Mouse (Mus musculus) macrophage (primary cell): ENCODE data around the gene Lamtor5. TPM values are rescaled to one million over a fixed set of nuclear protein-coding genes. Genes with fewer than 3 reads are reported as not detected.

Experiments
- H3K27ac ChIP-seq: fragments of 350-480 bp; formaldehyde crosslinking; 2 replicates; pipeline ENCODE4 v1.9.0; 2021
- H3K36me3 ChIP-seq: fragments of 350-480 bp; formaldehyde crosslinking; 2 replicates; pipeline ENCODE4 v1.9.0; 2021; ENCODE audit errors: inconsistent target
- H3K4me3 ChIP-seq: fragments of 350-480 bp; formaldehyde crosslinking; 2 replicates; pipeline ENCODE4 v1.9.0; 2021; ENCODE audit errors: inconsistent target
- H3K79me2 ChIP-seq: fragments of 350-480 bp; formaldehyde crosslinking; 2 replicates; pipeline ENCODE4 v1.9.0; 2021; ENCODE audit errors: inconsistent target
- WGBS: methylation state at CpG from one replicate; pipeline ENCODE4 v1.1.7; 2026; ENCODE audit warnings: inconsistent platforms; ENCODE audit not compliant: missing documents; 5-methylcytosine and 5-hydroxymethylcytosine counted together
- polyA plus RNA-seq: library from polyadenylated mRNA; stranded (reverse); fragments of 250-400 nt; gene quantifications from 3 replicates; pipeline ENCODE4 v1.2.4, GENCODE M21; 2018; ENCODE audit warnings: inconsistent platforms
- total RNA-seq, 78 experiments: library from RNA; depleted of rRNA; stranded (reverse); fragments of 250-400 nt; gene quantifications; 1 replicate in 9 of 78; 2 replicates in 24 of 78; 3 replicates in 43 of 78; 4 replicates in 2 of 78; pipeline ENCODE4 v1.2.4; 2018; ENCODE audit warnings: inconsistent platforms in 56 of 78

Lamtor5 gene
- total RNA-seq (2018; cell fraction: chromatin; rRNA removed), result 10 to 100 TPM in 17 of 26 experiments, 1 to 10 TPM in 9; 4.4 to 28.3 (median 13.1) TPM
- total RNA-seq (2018; cell fraction: cytosol; rRNA removed), result 100 to 1,000 TPM; 131 to 215 (median 169) TPM
- 10 to 100 TPM; 14.6 to 65.3 (median 39.0) TPM for total RNA-seq (2018; cell fraction: nucleus; rRNA removed)
- 134 to 197 TPM (median 162 TPM) in 3 replicates for polyA plus RNA-seq

DNA sequence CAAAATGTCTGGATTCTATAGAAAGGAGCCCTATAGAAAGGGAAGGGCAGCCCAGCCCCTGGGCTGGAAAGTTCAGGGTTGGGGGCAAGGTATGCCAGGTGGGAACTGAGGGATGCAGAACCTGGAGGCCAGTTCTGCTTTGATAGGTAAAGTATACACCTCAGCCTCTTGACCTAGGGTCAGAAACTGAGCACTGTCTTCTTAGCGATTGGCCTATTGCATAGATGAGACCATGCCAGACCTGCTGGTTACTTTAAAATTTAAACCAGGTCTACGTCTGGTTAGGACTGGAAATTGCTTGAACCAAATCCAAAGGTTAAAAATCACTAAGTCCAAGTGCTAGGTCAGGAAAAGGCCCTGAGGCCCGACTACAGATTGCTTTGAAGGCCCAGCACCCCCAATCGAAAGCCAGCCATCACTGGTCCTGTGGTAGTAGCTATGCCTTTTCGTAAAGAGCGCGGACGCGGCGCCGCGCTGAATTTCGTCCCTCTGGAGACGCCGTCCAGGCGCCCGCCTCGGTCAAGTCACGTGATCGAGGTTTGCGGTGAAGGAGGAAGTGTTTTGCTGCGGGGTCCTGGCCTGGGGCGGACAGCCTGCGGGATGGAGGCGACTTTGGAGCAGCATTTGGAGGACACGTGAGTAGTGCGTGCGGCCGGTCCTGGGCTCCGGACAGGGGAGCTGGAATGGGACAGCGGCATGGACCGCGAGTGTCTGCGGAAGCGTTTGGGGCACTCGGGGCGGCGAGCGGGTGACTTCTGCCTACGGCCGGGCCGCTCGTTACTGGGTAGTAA lies at the start of gene Lamtor5:
TSS of gene Lamtor5 (plus strand) at position 380 of the 791 bp plus-strand sequence.
- Histone ChIP-seq H3K36me3 (peaks cover 22% of the 10 kb centered on the region), H3K4me3 (peak within 1 kb of the TSS; percentile 97), H3K79me2 (peaks cover 36% of the 10 kb centered on the region), H3K27ac (peak within 1 kb of the TSS; percentile 46)
- WGBS, result 6% methylated on average over 31 of the region's 43 CpGs

GRCm38 (mm10) chr3:107229221-107229620 lies 49.4 kb upstream of the Lamtor5 start:
- WGBS, result 88% methylated on average over 5 of the region's 5 CpGs
- Histone ChIP-seq H3K36me3 (no peaks in the 10 kb centered on the region), H3K79me2 (no peaks in the 10 kb centered on the region), H3K4me3 (no peak overlapping the region), H3K27ac (no peak overlapping the region)

GRCm38 (mm10) chr3:107229822-107230221 lies 48.8 kb upstream of the Lamtor5 start:
- no peak overlapping the region for H3K27ac ChIP-seq
- no peak overlapping the region for H3K4me3 ChIP-seq
- 88% methylated on average over 5 of the region's 5 CpGs for WGBS
- no peaks in the 10 kb centered on the region for H3K36me3 ChIP-seq
- no peaks in the 10 kb centered on the region for H3K79me2 ChIP-seq

DNA sequence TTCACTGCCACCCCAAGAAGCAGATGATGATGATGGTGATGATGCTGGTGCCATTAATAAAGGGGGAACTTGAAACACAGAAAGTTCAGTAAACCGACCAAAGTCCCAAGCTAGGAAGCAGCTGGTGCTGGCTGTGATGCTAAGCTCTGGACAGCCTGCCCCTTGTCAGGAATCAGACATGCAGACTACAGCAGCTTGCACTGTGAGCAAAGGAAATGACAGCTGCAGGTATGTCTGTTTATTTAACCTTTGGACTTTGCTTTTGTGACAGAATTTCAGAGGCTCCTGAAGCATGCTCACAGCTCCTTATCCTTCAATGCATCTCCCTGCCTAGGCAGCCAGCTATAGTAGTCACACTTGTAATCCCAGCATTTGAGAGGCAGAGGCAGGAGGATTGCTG lies 48.1 kb upstream of the Lamtor5 start, which contains the start of gene A630076J17Rik:
TSS of gene A630076J17Rik (plus strand) at position 88 of the 400 bp plus-strand sequence.
- WGBS, result 17% methylated on average over 1 of the region's 1 CpGs
- Histone ChIP-seq H3K27ac (no peak within 1 kb of the TSS), H3K4me3 (no peak within 1 kb of the TSS), H3K79me2 (no peaks in the 10 kb centered on the region), H3K36me3 (no peaks in the 10 kb centered on the region)

DNA sequence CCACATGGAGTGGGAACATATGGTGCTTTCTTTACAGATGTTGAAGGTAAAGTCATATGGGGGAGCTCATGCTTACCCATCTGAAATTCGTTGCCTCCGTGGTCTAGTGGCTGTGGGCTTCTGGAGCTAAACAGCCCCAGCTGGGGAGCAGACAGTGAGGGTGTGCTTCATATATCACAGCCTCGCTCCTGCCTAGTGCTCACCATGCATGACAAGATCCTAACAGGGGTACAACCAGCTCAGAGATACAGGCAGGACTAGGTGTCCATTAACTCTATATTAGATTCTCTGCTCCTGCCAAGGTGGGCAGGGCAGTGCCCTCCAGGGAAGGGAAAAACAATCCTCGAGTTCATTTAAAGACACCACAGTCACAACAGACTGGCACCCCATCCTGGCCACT lies 47.5 kb upstream of the Lamtor5 start:
- Histone ChIP-seq H3K36me3 (no peaks in the 10 kb centered on the region), H3K4me3 (no peak overlapping the region), H3K79me2 (no peaks in the 10 kb centered on the region), H3K27ac (no peak overlapping the region)
- 81% methylated on average over 4 of the region's 4 CpGs for WGBS

DNA sequence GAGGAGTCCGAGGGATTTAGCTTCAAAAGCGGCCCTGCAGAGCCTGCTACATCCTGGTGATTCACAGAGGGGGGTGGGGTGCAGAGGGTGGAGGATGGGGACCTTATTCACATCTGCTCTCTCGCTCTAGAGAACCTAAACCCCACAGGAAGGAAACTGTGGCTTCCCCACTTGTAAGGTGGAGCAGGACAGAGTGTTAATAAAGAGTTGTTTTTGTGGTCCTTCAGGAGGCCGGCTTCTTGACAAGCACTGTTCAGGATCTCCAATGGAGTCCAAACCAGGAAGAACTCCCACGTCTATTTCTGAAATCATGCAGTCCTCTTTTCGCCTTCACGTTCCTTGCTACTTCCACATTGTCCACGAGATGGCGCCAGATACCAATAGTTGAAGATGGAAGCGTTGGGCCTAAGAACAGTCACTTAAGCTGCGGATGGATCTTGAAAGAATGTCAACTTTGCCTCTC lies 45.3 kb upstream of the Lamtor5 start:
- no peak overlapping the region for H3K27ac ChIP-seq
- no peaks in the 10 kb centered on the region for H3K79me2 ChIP-seq
- H3K4me3 ChIP-seq, result no peak overlapping the region
- 6% methylated on average over 11 of the region's 11 CpGs for WGBS
- no peaks in the 10 kb centered on the region for H3K36me3 ChIP-seq

DNA sequence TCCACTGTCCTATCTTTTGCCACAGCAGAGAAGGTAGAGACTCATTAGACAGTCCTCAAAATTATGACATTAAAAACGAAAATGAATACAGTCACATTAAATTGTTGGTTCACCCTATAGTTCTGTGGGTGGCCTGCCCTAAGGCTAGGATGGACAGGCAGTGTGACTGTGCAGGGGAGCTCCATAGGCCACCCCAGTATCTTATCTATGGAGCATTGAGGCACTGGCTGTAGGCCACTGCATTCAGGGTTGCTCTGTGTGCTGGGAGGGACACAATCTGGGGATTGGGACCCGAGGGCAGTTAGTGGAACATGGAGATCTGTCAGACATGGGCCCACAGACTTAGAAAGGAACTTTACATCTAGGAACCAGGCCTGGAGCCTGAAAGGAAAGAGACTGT lies 44.7 kb upstream of the Lamtor5 start:
- Histone ChIP-seq H3K36me3 (no peaks in the 10 kb centered on the region), H3K79me2 (no peaks in the 10 kb centered on the region), H3K4me3 (no peak overlapping the region), H3K27ac (no peak overlapping the region)
- WGBS, result 43% methylated on average over 2 of the region's 2 CpGs

GRCm38 (mm10) chr3:107238051-107238450 lies 40.6 kb upstream of the Lamtor5 start:
- no peaks in the 10 kb centered on the region for H3K36me3 ChIP-seq
- H3K27ac ChIP-seq, result no peak overlapping the region
- H3K4me3 ChIP-seq, result no peak overlapping the region
- H3K79me2 ChIP-seq, result no peaks in the 10 kb centered on the region
- 84% methylated on average over 2 of the region's 2 CpGs for WGBS

DNA sequence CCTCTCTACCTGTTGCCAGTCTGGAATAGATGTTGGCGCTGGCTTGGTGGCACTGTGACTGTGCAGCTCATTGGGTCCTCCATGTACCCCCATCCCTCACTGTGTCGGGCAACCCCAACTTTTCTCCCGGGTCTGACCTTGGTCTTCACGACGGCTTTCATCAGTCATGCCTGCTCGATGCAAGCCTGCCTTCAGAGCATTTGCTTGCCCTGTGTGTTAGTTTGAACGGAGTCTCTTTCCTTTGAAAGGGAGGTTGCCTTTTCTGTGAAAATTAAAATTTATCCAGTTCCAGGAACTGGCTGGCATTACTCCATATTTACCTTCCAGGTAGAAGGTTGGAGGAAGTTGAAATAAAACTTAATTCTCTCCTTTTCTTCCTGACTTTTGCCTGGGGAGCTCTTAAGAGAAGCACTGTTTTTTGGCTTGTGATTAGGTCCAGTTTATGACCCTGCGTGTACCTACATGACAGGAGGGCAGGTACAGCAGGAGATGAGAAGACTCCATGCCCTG lies 40.1 kb upstream of the Lamtor5 start:
- H3K79me2 ChIP-seq, result no peaks in the 10 kb centered on the region
- no peaks in the 10 kb centered on the region for H3K36me3 ChIP-seq
- no peak overlapping the region for H3K4me3 ChIP-seq
- WGBS, result 83% methylated on average over 8 of the region's 8 CpGs
- no peak overlapping the region for H3K27ac ChIP-seq

DNA sequence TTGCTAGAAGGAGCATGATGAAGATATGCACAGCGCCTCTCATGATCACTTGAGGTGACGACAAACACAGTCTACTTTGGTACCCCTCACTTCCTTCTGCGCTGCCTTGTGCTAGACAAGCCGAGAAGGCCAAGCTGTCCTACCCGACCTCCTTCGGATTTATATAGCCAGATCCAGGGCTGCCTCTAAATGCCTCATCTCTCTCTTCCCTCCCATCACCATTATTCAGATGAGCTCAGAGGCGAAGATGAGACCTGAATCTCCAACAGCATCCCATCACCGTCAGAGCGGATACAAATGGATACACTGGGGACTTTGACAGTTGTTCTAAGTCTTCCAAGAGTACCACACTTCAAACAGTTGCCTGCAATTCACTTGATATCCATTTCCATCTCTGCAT lies 39.1 kb upstream of the Lamtor5 start, which contains the start of gene Prok1:
TSS of gene Prok1 (minus strand) at position 101 of the 400 bp plus-strand sequence.
- no peak within 1 kb of the TSS for H3K4me3 ChIP-seq
- WGBS, result 96% methylated on average over 8 of the region's 9 CpGs
- H3K36me3 ChIP-seq, result no peaks in the 10 kb centered on the region
- no peak within 1 kb of the TSS for H3K27ac ChIP-seq
- H3K79me2 ChIP-seq, result no peaks in the 10 kb centered on the region

DNA sequence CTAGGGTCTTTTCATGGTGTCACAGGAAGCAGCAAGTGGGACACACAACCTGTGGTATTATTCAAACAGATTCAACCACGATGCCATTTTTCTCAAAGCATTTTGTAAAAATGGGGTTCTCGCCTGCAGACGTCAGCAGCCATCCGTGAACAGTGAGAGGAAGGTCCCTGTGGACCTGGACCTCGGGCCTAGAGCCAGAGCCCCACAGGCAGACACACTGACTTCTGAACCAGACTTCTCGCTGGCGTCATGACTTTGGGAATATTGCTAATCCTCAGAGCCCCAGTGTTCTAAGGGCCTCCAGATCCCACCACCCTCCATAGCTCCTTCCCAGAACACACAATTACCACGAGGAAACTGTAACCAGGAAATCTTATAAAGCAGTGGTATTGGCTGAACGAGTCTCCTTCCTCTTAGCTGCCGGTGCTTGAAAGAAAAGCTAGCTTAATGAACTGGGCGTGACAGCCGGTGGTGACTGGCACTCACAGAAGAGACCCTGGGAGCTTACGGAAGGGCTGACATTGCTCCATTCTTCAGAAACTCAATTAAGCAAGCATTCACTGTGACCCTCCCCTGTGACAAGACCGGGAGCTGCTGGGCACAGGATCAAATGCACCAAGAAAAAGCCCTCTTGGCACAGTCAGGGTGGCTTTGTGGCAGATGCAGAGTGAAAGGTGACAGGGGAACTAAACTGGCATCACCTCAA lies 37.1 kb upstream of the Lamtor5 start:
- Histone ChIP-seq H3K4me3 (no peak overlapping the region), H3K79me2 (no peaks in the 10 kb centered on the region), H3K27ac (no peak overlapping the region), H3K36me3 (no peaks in the 10 kb centered on the region)
- 41% methylated on average over 14 of the region's 14 CpGs for WGBS

DNA sequence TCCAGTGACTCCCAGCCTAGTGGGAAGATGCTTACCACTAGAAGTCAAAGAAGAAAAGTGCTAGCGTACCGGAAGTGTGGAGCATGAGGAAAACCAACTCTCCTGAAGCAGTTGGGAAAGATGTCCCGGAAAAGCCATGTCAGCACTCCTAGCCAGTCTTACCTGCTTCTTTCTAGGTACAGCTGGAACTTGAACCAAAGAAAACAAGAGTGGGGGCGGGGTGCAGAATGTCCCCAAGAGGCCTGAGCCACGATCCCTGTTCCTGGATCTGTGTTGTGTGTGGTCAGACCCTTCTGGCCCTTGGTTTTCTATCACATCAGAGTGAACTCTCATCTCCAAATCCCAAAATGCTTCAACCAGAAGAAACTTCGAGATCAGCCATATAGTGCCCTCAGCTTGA lies 31.8 kb upstream of the Lamtor5 start:
- no peak overlapping the region for H3K27ac ChIP-seq
- 79% methylated on average over 6 of the region's 6 CpGs for WGBS

DNA sequence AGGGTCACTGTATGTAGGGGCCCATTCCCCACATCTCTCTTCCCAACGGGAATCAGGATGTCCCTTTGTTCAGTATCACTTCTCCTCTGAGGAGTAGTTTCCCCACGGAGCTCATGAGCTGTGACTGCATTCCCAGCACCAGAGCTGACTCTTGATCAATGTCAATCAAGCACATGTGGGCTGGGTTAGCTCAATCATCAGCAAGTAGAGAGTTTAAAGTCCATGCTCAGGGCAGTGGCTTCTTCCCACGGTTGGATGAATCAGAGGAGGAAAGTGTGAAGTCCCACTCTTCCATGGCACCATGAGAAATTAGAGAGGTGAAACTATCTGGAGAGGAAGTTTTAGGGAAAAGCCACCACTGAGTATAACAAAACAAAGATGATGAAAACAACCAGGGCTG lies 29.6 kb upstream of the Lamtor5 start:
- Histone ChIP-seq H3K27ac (no peak overlapping the region), H3K79me2 (no peaks in the 10 kb centered on the region), H3K36me3 (no peaks in the 10 kb centered on the region), H3K4me3 (no peak overlapping the region)
- WGBS, result 62% methylated on average over 3 of the region's 3 CpGs

More for the DNA sequence above, 31.8 kb upstream of the Lamtor5 start:
- Histone ChIP-seq H3K36me3 (no peaks in the 10 kb centered on the region), H3K79me2 (no peaks in the 10 kb centered on the region), H3K4me3 (no peak overlapping the region)

DNA sequence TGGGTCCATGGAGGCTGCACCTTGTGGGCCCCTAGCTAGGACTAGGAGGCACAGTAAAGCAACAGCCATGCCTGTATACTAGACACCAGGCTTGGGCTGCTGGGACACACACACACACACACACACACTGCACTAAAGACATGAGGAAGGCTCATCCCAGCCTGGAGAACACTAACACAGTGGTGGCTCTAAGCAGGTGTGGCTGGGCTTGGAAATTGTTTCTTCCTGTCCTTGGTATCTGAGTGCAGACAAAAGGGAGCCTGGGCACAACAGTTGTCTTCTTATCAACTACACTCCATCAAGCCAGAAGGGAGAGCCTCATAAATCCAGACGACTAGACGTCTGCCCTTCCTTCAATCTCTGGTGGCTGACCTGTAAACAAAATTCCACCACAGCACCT lies 28.3 kb upstream of the Lamtor5 start:
- no peak overlapping the region for H3K27ac ChIP-seq
- no peak overlapping the region for H3K4me3 ChIP-seq
- 48% methylated on average over 2 of the region's 2 CpGs for WGBS
- H3K36me3 ChIP-seq, result no peaks in the 10 kb centered on the region
- no peaks in the 10 kb centered on the region for H3K79me2 ChIP-seq
